Mouse (Mus musculus) 3T3-L1 (cell line): ENCODE results near the gene Hist2h3c2.
A peak's percentile ranks its signal among the peaks of the same experiment; 100 is the strongest.
"Not testable (repeated sequence)": the region's sequence is repeated elsewhere in the genome, so short reads cannot be mapped to it uniquely, and the experiment has no call there.

ENCODE experiments used
- DNase-seq: peaks from one replicate; pipeline ENCODE4 v3.0.0-alpha.2; 2015; ENCODE audit warnings: low read depth, low spot score

Gene Hist2h3c2

GRCm38 (mm10) chr3:96236834-96237334 is 2.0 kb downstream of the Hist2h3c2 start:
- DNase-seq: no peak

- no peak for DNase-seq
Measured at GRCm38 (mm10) chr3:96235836-96236235, 3.1 kb downstream of the Hist2h3c2 start.

DNA sequence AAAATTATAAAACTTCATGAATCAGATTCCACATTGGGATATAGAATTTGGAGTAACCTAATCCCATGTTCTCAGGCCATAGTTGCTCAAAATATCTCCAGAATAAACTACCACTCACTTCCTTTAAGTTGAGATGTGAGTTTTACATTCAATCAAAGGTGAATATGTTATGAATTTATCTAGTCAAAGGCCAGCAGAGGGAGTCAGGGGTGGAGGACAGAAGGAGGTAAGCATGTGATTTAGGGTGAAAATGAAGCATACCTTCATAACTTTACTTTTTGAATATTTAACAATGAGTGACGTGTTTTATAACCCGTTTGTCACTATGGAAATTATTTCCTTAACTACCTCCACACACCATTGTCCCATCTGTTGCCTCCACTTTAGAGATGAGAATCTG is 4.0 kb downstream of the Hist2h3c2 start:
- no peak for DNase-seq

DNA sequence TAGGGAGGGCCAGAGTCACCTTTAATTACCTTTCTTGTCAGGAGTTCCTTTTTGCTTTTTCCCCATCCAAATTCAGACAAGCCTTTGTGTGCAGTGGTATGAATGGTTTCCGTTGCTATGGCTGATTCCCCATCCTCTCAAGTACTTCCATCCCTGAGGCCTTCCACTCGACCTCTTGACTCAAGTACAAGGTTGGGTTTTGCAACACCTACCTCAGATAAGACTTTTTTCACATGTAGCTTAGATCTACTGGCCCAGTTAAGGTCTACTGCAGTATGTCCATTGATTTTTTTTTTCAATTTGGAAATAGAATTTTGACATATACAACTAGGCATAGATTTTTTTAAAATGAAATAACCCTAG is 7.2 kb downstream of the Hist2h3c2 start:
- DNase-seq: no peak

DNA sequence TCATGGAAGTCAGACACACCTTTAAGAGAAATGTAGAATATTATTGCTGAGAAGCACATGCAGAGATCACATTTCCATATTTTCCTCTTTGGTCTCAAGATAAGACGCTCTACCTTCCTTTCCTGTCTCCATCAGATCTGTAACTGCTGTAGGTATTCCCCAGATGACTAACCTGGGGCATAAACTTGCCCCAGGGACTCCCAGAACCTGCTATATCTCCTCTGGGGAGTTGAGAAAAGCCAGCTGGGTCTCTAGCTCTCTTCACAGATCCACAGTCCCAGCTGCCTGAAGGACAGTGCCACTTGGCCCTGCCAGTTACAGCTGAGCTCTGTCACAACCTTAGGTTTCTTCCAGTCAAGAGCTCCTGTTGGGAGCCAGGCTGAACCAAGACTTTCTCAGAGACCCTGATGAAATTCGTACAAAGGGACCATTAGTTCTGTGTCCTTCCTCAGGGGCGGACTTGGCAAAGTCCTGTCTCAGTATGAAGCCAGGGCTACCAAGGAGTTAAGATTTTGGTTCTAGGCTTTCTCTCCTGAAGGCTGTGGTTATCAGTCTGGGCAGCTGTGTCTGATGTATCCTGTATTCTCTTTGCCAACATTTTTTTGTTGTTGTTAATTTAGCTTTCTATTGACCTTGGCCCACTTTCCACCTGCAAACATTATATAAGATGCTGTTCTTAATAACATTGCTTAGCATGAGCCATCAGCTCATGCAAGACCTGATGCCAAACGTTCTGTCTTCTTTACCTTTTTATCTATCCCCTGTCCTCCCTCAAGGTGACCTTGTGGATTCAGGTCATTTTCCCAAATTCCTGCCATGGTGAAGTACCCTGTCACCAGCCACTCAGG is 7.8 kb downstream of the Hist2h3c2 start:
- DNase-seq: no peak

DNA sequence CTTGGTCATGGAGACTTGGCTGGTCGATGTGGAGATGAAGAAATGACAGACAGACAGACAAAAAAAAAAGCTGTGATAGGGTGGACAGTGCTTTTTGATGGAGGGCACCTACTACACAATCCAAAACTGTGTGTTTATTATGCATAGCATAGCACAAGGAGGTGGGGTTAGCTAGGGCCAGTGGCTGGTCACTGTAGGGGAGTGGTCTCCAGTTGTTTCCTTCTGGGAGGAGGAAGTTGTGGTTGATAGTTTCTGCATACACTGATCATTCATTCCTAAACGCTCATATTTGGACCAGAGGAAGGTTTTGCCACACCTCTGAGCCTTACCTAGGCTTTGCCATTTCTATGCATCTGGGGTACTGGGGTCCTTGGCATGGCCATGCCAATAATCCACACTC is 8.5 kb downstream of the Hist2h3c2 start:
- no peak for DNase-seq

- no peak for DNase-seq
Measured at GRCm38 (mm10) chr3:96228828-96229227, 10.1 kb downstream of the Hist2h3c2 start.

- peak; percentile 96 for DNase-seq
Measured at GRCm38 (mm10) chr3:96226695-96227648, 12.0 kb downstream of the Hist2h3c2 start.

- no peak for DNase-seq
Measured at GRCm38 (mm10) chr3:96225421-96225820, 13.5 kb downstream of the Hist2h3c2 start.

- no peak for DNase-seq
Measured at GRCm38 (mm10) chr3:96222774-96223173, 16.2 kb downstream of the Hist2h3c2 start.

DNA sequence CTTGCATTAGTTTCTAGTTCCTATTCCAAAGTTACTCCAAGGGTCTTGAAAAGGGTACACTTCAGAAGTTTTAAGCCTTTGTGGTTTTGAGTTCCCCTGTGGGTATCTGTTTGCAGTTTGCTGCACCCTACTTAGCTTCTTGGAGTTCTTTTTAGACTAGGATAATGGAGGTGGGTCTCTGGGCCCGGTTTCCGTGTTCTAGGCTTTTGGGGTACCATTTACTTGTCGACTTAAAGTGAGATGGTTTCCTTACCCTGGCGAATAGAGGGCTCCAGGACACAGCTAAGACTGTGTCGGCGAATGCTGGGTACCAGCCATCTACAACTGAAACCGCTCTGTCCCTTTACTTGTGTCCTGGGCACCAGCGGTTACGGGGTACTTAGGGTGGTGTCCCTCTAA is 17.3 kb downstream of the Hist2h3c2 start:
- no peak for DNase-seq

- DNase-seq: peak; percentile 97
Measured at GRCm38 (mm10) chr3:96220765-96221639, 17.9 kb downstream of the Hist2h3c2 start, which contains the start of the genes Hist2h2ac and Hist2h2be. TSS of gene Hist2h2ac (minus strand) at chr3:96220880. TSS of gene Hist2h2be (plus strand) at chr3:96221119.

- peak; percentile 72 for DNase-seq
Measured at GRCm38 (mm10) chr3:96220131-96220764, 18.7 kb downstream of the Hist2h3c2 start.

- peak; percentile 92 for DNase-seq
Measured at GRCm38 (mm10) chr3:96219661-96220130, 19.2 kb downstream of the Hist2h3c2 start, which contains the start of the genes Bola1 and Hist2h2ab. TSS of gene Bola1 (minus strand) at chr3:96219709. TSS of gene Hist2h2ab (plus strand) at chr3:96219865.

GRCm38 (mm10) chr3:96219191-96219641 is 19.7 kb downstream of the Hist2h3c2 start:
- DNase-seq: no peak

DNA sequence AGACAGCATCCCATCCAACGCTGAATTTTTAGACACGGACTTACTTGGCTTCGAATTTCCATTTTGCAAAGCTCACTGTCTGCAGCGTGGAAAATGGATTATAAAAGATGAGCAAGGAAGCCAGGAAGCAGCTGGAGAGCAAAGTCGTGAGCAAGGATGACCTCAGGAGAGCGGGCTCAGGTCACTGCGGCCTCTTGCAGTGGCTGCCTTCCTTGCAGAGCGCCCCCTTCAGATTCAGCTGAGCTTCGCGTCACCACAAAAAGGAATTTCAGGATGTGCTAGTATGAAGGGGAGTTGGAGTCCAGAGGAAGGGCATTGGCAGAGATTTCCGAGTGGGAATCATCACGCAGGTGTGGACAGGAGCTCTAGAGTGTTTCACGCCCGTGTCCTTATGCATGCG is 29.7 kb downstream of the Hist2h3c2 start:
- DNase-seq: no peak

- peak; percentile 53 for DNase-seq
Measured at GRCm38 (mm10) chr3:96207819-96208218, 31.1 kb downstream of the Hist2h3c2 start.

- DNase-seq: no peak
Measured at GRCm38 (mm10) chr3:96199731-96200130, 39.2 kb downstream of the Hist2h3c2 start.

- DNase-seq: not testable (repeated sequence)
Measured at GRCm38 (mm10) chr3:96198601-96199251, 40.2 kb downstream of the Hist2h3c2 start.

DNA sequence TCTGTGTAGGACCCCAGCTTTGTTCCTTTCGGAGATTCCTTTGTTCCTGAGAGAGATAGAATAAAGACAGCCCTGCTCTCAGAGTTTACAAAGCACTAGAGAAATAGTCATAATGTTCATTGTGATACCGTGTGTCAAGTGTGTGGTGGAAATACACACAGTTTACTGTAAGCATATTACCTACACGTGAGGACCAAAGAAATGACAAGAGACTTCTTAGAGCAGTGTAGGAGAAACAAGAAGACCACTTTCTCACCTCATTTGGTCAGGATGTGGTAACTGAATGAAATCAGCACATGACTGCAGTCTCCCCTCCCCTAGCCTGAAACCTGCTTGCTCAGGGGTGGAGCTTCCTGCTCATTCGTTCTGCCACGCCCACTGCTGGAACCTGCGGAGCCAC is 40.7 kb downstream of the Hist2h3c2 start:
- DNase-seq: peak; percentile 50
